Mouse (Mus musculus) cerebellum, adult 11-12 months (tissue): ENCODE measurements around the gene Col4a2.
A peak's percentile ranks its signal among the peaks of the same experiment; 100 is the strongest.

Experiments used
- DNase-seq: peaks from one replicate; pipeline ENCODE4 v3.0.0; 2022

The Col4a2 gene

DNA sequence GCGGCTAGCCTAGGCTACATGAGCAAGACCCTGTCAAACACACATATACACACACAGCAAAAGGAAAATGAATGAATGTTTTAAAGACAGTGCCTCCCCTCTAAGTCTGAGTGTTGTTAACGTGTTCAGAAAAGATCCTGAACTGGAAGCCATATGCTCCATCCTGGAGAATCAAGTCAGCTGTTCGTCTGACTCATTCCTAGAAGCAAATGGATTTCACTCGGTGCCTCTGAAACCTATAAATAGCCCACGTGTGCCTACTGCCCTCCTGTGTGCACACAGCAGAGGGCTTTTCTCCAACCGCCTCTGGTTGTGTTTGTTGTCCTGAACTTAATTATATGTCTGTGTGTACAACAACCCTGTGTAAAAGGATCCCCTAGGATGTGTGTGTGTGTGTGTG, 109.4 kb downstream of the Col4a2 start:
- no peak for DNase-seq

DNA sequence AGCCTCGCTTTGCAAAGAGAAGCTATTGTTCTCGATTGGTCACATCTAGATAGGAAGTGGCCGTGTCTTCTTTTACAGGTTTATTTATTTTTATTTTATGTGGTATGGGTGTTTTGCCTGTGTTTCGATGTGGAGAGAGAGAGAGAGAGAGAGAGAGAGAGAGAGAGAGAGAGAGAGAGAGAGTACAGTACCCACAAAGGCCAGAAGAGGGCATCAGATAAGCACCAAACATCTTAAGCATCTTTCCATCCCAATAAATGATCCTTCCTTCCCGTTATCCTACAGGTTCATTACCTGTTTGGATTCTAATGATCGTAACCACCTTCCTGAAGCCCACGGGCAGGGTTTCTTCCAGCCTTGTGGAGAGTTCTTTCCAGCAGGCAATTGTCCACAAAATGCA, 110.5 kb downstream of the Col4a2 start:
- DNase-seq = no peak

DNA sequence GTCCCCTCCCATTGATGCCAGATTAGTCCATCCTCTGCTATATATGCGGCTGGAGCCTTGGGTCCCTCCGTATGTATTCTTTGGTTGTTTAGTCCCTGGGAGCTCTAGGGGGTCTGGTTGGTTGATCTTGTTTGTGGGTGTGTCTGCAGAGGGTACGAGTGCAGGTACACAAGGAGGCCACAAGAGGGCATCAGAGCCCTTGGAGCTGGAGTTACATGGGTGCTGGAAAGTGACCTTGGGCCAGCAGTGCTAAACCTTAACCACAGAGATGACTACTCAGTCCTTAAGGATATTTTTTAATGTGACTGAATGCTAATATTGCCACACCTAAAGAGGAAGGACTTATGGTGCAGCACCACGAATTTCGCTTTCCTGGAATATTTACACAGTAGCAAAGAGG, 118.1 kb downstream of the Col4a2 start:
- DNase-seq = no peak

DNA sequence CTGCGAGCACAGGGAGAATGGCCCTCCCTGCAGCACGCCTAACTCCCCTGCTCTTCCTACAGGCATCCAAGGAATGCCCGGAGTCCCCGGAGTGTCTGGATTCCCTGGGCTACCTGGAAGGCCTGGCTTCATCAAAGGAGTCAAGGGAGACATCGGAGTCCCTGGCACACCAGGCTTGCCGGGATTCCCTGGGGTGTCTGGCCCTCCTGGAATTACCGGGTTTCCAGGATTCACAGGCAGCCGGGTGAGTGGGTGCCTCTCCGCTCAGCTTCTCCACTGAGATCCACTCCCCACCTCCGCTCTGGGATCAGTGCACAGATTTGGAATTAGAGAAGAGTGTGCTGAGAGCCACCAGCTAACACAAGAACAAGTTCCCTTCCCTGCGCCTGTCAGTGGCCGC, 125.3 kb downstream of the Col4a2 start:
- no peak for DNase-seq

DNA sequence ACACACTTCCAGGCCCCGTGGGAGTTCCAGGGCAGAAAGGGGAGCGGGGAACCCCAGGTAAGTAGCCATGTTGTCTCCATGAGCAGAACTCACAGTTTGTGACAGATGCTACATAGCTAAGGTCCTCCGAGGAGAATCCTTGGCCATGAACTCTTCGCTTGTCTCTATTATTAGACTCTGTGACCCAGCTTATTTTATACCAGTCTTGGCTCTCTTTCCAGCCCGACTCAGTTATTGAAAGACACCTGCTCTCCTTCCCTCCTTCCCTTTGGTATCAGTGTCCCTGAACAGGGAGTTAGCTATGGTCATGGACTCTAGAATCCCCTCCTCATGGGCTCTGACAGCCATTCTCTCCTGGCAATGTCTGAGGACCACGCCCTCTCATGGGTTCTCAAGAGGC, 128.7 kb downstream of the Col4a2 start:
- DNase-seq = no peak

DNA sequence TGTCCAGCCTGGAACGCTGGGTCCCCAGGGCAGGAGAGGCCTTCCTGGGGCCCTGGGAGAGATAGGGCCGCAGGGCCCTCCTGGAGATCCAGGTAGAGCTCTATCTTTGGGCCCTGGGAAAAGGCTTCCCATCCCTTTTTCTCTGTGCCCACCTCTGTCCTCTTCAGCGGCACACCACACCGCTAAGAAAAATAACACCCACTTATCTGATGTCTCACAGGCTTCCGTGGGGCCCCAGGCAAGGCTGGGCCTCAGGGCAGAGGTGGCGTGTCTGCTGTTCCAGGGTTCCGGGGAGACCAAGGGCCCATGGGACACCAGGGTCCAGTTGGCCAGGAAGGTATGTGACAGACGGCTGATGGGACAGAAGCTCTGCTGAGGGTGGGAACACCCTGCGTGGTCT, 131.0 kb downstream of the Col4a2 start:
- no peak for DNase-seq

DNA sequence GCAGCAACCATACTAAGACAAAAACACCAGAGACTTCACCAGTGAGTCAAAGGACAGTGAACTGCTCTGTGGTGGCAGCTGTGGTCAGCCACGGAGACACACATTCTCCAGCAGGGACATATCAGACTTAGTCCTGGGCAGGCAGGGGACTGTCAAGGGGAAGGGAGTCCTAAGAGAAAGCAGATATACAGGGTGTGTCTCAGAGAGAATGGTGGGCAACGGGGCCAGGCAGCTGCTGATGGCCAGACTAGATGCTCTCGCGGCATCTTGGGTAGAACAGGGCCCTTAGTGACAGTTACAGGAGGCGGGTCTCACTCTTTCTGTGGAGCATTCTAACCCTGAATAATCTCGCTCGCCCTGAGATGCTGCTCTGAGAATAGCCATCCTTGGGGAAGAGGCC, 131.6 kb downstream of the Col4a2 start:
- DNase-seq = no peak

DNA sequence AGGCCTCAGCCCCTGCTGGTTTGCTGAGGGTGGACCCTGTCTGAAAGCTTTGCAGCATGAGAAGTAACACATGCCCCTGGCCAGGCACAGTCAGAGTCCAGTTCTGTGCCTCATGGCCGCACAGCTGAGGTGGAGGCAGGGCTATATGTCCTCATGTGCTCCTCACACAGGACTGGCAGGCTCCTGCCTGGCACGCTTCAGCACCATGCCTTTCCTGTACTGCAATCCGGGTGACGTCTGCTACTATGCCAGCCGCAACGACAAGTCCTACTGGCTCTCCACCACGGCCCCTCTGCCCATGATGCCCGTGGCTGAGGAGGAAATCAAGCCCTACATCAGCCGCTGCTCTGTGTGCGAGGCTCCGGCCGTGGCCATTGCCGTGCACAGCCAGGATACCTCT, 133.2 kb downstream of the Col4a2 start:
- no peak for DNase-seq

DNA sequence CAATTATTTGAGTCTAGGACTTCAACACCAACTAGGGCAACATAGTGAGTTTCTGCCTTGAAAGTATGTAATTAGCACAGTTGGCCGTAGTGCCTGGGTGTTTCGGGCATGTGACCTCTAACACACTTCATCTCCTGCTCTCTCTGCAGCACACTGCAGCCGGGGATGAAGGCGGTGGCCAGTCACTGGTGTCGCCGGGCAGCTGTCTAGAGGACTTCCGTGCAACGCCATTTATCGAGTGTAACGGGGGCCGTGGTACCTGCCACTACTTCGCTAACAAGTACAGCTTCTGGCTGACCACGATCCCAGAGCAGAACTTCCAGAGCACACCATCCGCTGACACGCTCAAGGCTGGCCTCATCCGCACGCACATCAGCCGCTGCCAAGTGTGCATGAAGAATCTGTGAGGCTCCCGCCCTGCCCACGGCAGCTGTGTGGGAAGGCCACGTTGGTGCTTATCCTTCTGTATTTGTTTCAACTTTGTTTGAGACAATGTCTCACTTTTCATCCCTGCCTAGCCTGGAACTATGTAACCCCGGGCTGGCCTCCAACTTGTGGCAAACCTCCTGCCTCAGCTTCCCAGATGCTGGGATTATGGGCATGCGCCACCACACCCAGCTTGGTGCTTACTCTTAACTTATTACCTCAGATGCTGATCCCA, 135.4 kb downstream of the Col4a2 start:
- no peak for DNase-seq

DNA sequence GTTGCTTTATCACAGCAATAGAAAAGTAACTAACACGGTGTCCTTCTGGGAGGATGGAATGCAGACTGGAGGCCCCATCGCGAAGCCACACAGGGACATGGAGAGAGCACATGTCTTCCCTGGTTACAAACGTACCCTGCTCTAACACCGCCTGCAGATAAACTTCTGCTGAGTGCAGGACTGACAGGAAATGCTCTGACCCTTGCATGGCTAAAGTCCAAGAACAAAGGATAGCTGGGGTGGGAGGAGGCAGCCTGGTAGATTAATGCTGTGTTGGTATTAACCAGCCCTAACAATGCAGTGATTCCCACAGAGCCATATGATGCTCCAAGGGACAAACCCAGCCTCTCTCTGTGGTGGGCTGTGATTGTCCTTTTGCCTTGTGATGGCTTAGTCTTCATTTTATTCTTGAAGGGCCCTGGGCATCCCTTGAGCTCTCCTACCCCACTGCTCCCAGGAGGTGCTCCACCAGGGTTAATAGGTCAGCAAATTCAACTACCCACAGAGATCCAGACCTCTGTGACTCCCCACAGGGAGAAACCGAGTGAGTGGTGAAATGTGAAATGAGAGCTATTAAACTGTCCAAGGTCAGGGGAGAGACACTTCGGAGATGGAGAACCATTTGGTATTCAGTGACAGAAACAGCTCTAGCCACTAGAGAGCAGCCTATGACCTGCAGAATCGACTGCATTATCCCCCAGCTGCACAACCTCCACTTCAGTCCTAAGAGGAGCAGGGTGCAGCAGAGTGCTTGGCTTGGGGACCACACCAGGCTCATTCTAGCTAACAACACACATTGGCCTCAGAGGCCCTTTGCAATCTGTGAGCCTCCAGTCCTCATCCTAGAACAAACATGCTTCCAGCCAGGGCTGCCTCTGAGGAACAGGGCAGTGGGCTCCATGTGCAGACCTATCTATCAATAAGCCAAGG, 137.8 kb downstream of the Col4a2 start:
- no peak for DNase-seq

DNA sequence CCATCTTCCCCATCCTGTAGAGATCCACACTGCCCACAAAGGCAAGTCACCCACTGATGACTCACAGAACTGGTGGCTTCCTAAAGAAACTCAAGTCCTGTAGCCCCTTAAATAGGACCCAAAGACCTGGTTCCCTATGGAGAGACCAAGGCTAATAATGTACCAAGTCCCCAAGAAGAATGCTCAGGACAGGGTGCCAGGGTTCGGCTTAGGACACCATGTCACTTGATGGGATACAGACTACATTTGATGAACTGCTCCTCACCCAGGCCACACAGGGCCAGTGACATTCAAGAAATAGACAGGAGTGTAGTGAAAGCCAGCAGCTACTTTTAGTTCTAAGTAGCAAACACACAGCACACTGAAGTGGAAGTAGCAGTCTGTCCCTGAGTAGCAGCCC, 139.5 kb downstream of the Col4a2 start:
- DNase-seq = no peak

DNA sequence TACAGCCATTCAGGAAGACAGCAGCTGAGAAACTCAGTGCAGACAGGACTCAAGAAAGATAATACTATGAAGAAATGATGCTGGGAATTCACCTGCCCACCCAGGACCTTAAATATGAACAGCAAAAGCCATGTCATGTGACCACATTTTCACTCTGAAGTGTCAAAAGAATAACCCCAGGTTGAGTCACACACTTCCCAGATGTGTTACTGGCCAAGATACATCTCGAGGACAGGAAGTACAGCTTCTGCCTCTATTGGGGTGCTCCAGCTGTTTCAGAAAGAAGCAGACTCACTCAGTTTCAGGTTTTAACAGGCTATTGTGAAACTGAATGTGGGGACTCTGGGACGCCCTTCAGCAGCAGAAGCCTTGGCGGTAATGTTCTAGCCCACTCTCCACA, 140.0 kb downstream of the Col4a2 start:
- no peak for DNase-seq

DNA sequence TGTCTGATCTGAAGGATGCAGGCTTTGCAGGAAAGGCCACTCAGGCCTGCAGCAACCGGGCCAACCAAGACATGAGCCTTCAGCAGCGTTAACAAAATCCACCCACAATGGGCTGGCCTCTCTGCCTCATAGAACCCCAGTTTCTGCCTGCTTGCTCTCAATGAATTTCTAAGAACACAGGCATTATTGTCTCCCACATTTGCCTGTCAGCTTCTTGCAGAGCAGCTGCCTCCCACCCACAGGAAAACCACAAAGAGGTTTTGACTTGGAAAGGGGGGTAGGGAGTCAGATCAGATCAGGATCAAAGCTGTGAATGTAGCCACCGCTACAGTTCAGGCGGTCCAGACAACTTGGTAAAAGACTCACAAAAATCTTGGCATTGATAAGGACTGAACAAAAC, 140.4 kb downstream of the Col4a2 start:
- DNase-seq = no peak

DNA sequence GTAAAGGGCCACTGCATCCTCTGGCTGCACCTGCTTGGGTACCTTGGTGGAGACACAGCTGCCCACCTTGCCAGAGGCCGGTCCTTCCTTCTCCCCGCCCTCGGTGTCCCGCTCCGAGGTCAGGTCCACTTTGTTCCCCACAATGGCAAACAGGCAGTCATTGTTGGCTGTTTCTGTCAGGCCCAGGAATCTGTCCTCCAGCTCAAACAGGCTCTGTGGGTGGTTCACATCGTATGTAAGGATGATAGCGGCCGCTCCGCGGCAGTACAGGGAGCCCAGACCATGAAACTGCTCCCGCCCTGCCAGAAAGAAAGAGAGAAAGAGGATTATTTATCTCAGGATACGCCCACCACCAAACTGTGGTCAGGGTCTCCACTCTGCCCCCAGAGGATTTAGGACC, 141.6 kb downstream of the Col4a2 start:
- DNase-seq = no peak

DNA sequence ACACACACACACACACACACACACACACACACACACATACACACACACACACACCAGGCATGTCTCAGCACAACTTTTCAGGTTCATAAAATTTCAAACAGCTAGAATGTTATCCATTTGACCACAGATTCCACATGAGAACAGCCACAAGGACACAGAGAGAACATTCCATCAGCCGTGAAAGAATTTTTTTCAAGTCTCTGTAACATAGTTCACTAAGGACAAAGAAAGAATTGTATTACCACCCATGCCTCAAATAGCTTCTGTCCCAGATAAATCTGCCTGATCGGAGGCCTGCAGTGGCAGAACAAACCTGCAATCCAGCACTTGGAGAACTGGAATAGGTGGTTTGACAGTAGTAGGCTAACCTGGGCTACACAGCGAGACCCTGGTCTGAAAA, 144.7 kb downstream of the Col4a2 start:
- no peak for DNase-seq

DNA sequence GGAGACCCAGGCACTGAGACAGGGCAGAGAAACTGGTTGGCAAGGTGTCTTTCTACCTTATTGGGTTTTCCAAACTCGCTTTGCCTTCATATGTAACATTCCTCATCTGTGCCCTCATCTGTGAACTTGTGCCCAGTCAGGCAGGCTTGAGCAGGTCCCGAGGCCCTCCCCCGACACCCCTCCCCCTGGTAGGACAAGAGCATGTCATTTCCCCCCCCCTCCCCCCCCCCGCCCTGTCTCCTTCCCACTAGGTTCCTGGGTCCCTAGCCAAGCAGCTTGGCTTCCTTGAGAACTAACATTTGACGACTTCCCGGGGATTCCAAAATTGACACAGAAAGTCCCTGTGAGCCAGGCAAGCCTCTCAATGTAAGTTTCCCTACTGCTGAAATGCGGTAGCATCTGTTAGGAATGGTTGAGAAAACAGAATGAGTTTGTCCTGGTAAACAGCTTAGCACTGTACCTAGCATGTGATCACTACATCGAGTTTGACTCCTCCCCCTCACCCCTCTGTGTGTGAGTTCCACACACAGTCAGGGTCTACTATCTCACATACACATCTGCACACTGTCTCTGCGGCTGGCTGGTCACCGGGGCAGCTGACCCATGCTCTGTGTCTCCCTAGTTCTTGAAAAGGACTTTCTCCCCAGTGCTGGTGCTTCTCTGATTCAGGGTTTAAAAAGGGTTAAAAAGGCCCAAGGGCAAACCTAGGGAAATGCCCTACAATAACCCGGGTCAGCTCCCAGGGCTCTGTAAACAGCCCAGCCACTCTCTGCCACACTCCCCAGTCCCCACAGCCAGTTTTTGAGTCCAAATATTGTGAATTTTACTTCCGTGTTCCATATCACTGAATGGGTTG, 145.6 kb downstream of the Col4a2 start:
- no peak for DNase-seq

DNA sequence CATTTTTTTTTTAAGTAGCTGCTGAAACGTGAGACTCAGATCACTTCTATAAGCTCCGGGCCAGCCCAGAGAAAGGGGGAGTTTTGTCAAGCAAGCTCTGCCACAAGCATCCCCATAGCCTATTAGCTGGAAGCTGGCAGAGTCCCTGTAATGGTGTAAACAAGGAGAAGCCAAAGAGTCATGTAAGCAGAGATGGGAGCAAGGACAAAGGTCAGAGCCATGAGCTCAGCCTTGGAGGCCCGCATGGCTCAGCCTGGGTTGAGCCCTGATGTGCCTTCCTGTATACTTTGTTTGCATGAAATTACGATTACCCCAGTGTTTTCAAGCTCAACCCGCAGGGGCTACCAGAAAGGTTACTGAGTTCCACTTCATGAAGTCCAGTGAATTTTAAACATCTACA, 146.4 kb downstream of the Col4a2 start:
- no peak for DNase-seq

DNA sequence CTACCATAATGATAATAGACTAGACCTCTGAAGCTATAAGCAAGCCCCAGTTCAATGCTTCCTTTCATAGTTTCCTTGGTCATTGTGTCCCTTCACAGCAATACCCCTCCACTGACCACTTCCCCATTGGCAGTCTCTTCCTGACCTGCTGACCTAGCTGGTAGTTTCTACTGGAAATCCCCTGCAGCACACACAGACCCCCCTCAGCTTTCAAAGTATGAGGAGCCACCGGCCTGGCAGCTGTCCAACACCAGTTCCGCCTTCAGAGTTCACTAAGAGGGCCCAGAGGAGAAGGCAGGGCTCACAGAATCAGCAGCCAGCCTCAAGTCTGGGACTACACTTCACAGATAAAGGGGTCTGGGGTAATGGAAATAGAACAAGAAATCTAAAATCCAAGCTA, 148.3 kb downstream of the Col4a2 start:
- DNase-seq = no peak

DNA sequence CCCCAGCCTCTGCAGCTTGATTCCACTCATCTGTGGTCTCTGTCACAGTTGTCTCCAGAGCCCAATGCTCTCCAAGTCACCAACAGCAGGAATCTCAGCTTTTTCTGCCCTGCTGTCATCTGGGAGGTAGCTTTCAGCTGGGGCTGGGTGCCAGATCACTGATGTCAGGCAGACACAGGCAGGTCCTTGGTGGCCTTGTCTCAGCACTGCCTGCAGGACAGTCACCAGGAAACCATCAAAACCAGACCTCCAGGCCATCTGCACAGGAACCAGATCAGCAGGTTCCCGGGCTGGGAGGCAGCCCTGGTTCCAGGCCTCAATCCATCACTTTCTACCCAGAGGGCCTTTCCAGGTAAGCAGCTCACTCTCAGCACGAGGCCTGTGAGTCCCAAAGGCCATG, 149.2 kb downstream of the Col4a2 start:
- peak; percentile 72 for DNase-seq

DNA sequence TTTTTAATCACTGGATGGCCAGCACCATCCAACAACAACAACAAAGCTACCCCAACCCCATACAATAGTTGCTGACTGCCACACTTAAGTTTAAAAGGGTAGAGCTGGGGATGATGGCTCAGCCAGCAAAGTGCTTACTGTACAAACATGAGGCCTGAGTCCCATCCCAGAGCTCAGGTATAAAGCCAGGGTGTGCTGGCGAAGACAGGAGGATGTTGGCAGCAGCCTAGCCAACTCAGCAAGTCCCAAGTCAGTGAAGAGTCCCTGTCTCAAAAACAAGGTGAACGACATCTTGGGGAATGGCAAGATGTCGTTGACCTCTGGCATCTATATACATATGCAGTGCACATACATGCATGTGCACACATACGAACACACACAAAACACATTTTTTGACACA, 150.0 kb downstream of the Col4a2 start:
- no peak for DNase-seq

DNA sequence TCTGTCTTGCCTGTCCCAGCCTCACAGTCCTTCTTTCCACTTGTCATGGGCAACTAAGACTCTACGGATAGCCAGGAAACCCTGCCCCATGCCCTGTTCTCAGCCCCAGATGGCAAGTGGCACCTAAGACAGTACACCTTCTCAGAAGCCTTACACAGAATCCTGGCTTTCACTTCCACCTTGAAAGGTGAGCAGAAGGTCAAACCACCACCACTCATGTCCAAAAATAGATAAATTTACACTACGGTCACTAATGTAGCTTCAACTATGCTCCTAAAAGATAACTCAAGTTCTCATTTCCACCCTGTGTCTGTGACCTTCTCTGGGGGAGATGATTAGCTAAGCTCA, 150.9 kb downstream of the Col4a2 start:
- DNase-seq = no peak

DNA sequence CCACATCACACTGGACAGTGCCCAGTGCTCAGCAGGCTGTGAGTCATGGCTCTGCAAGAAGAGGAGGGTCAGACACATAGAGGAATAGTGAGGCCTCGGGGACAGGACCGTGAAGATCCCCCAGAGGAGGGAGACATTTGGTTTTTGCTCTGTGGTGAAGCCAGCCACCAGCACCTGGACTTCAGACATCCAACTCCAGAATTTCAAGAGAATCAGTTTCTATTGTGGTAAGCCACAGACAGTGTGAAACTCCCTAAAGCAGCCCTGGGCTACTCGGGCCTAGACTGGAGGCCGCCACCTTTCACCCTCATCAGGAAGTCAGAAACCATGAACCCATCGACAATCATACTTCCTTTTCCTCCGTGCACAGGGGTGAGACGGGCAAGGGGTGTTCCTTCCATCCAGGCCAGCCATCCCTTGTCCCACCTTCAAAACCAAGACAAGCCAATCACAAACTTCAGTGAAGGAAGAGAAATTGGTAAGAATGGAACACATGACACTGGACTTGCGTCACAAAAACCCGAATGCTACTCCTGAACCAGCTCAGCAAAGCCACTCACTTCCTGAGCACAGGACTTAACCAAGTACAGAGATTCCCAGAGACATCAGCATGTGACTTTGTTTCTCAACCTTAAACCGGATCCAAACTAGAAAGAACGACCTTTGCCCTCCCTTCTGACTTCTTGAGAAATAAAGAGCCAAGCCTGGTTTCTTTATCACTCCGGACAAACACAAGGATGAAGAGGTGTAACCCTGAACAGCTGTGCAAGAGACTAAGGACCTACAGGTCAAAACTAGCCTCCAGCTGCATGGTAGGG, 151.5 kb downstream of the Col4a2 start:
- no peak for DNase-seq

DNA sequence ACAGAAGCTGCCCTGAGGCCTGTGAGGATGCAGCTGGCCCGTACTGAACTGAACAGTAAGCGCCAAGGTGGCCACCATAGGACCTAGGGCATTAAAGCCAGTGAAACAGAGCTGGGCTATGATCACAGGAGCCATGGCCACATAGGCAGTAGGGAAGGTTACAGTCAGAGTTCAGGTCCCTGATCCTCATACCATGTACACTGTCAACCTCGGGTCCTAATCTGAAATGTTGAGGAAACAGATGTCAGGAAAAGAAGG, 152.0 kb downstream of the Col4a2 start:
- no peak for DNase-seq
